Mouse (Mus musculus): ENCODE results near the gene Dixdc1.

Gene Dixdc1

GRCm38 (mm10) chr9:50738914-50739870, at the start of gene Dixdc1:
Gene Dixdc1 (minus strand): TSS chr9:50739517.
- peak; percentile 95 for DNase-seq

GRCm38 (mm10) chr9:50782155-50782554, 42.8 kb upstream of the Dixdc1 start:
- peak; percentile 34 for DNase-seq

GRCm38 (mm10) chr9:50776162-50776760, 36.9 kb upstream of the Dixdc1 start:
- no peak for DNase-seq

GRCm38 (mm10) chr9:50775662-50776126, 36.4 kb upstream of the Dixdc1 start:
- DNase-seq: no peak

GRCm38 (mm10) chr9:50774991-50775612, 35.8 kb upstream of the Dixdc1 start, which contains the start of the genes Alg9 and 1110032A03Rik:
Gene Alg9 (plus strand): TSS chr9:50775019.
Gene 1110032A03Rik (minus strand): TSS chr9:50775520.
- peak; percentile 89 for DNase-seq

- no peak for DNase-seq
These were observed 34.7 kb upstream of the Dixdc1 start for GRCm38 (mm10) chr9:50774026-50774462.

- no peak for DNase-seq
These were observed 30.7 kb upstream of the Dixdc1 start for GRCm38 (mm10) chr9:50770011-50770410.

GRCm38 (mm10) chr9:50768107-50769002, 29.0 kb upstream of the Dixdc1 start, which contains the start of gene Fdxacb1:
Gene Fdxacb1 (plus strand): TSS chr9:50768236.
- DNase-seq: peak; percentile 98

GRCm38 (mm10) chr9:50767531-50768106, 28.3 kb upstream of the Dixdc1 start:
- no peak for DNase-seq

- peak; percentile 44 for DNase-seq
These were observed 24.0 kb upstream of the Dixdc1 start for GRCm38 (mm10) chr9:50763331-50763730.

GRCm38 (mm10) chr9:50761520-50762243, 22.4 kb upstream of the Dixdc1 start:
- no peak for DNase-seq

GRCm38 (mm10) chr9:50756711-50757110, 17.4 kb upstream of the Dixdc1 start:
- DNase-seq: no peak

- no peak for DNase-seq
These were observed 14.6 kb upstream of the Dixdc1 start for GRCm38 (mm10) chr9:50753947-50754346.

- DNase-seq: no peak
These were observed 13.7 kb upstream of the Dixdc1 start for GRCm38 (mm10) chr9:50752784-50753615.

- DNase-seq: no peak
These were observed 12.8 kb upstream of the Dixdc1 start, which contains the start of gene Hspb2 for GRCm38 (mm10) chr9:50752054-50752602. Gene Hspb2 (minus strand): TSS chr9:50752354.

GRCm38 (mm10) chr9:50751323-50751722, 12.0 kb upstream of the Dixdc1 start, which contains the start of gene Cryab:
Gene Cryab (plus strand): TSS chr9:50751325.
- DNase-seq: no peak

GRCm38 (mm10) chr9:50750706-50751105, 11.4 kb upstream of the Dixdc1 start:
- no peak for DNase-seq

GRCm38 (mm10) chr9:50746214-50746677, 6.9 kb upstream of the Dixdc1 start, which contains the start of gene 2310030G06Rik:
Gene 2310030G06Rik (minus strand): TSS chr9:50746536.
- DNase-seq: peak; percentile 61

GRCm38 (mm10) chr9:50745806-50746205, 6.5 kb upstream of the Dixdc1 start:
- no peak for DNase-seq

Measured in embryo, embryonic 11 days (tissue).